Mouse (Mus musculus) heart, adult 2 months (tissue): ENCODE data around the gene Rtl1. TPM values are rescaled to one million over a fixed set of nuclear protein-coding genes. Genes with fewer than 3 reads are reported as not detected.

ENCODE experiments used
- DNase-seq, 2 experiments: peaks; one replicate each; pipeline ENCODE4 v3.0.0; 2021
- H3K27ac ChIP-seq: fragments of 200-600 bp; 2 replicates; pipeline ENCODE4 v1.8.1; 2022
- H3K27me3 ChIP-seq: fragments of 200-500 bp; 2 replicates; pipeline ENCODE4 v1.6.1; 2012; ENCODE audit warnings: mild to moderate bottlenecking, low read length, inconsistent platforms, mixed read lengths; ENCODE audit not compliant: control insufficient read depth, insufficient read depth
- H3K36me3 ChIP-seq: fragments of 200-500 bp; 2 replicates; pipeline ENCODE4 v1.6.1; 2012; ENCODE audit warnings: low read length, inconsistent platforms; ENCODE audit not compliant: control insufficient read depth, insufficient read depth
- H3K4me1 ChIP-seq: fragments of 200-500 bp; 2 replicates; pipeline ENCODE4 v1.6.1; 2011; ENCODE audit warnings: low read length; ENCODE audit not compliant: control insufficient read depth, insufficient read depth
- H3K4me3 ChIP-seq: fragments of 200-600 bp; 2 replicates; pipeline ENCODE4 v1.8.1; 2022
- H3K79me2 ChIP-seq: fragments of 200-500 bp; replicated peaks from 2 replicates; pipeline ENCODE4 v1.6.1; 2012; ENCODE audit warnings: mild to moderate bottlenecking, inconsistent platforms, low read length, moderate library complexity, mixed read lengths; ENCODE audit not compliant: control insufficient read depth, insufficient read depth
- H3K9ac ChIP-seq: fragments of 200-500 bp; 2 replicates; pipeline ENCODE4 v1.6.1; 2012; ENCODE audit warnings: low read depth, mild to moderate bottlenecking, control low read depth, inconsistent platforms, low read length, mixed read lengths
- CTCF ChIP-seq: fragments of 200-600 bp; IDR thresholded peaks from 2 replicates; pipeline ENCODE4 v1.8.1; 2022; ENCODE audit warnings: antibody characterized with exemption, mild to moderate bottlenecking, moderate library complexity
- EP300 ChIP-seq: fragments of 200-500 bp; IDR thresholded peaks from 2 replicates; pipeline ENCODE4 v1.6.1; 2011; ENCODE audit warnings: low read depth, low read length, control low read depth; ENCODE audit not compliant: insufficient read depth
- POLR2A ChIP-seq: fragments of 200-500 bp; IDR thresholded peaks from 2 replicates; pipeline ENCODE4 v1.6.1; 2011; ENCODE audit warnings: mild to moderate bottlenecking, low read depth, low read length, control low read depth; ENCODE audit not compliant: insufficient read depth
- WGBS: fragments of 180-500 bp; shearing (Covaris S2); methylation state at CpG from one replicate; pipeline ENCODE4 v1.1.7; 2018; 5-methylcytosine and 5-hydroxymethylcytosine counted together
- intact Hi-C: fragments of 180-260 bp; cut with DNase I; formaldehyde crosslinking; loops from one replicate; pipeline ENCODE4 v1.15.1; 2025
- polyA plus RNA-seq: library from polyadenylated mRNA; depleted of rRNA; stranded (reverse); fragments of >200 nt; gene quantifications from 2 replicates; pipeline ENCODE4 v1.2.3, GENCODE M21; 2012
- total RNA-seq, 2 experiments: library from RNA; stranded (reverse); gene quantifications; 2 replicates each; pipeline ENCODE4 v1.2.3; 2021

The Rtl1 gene
- total and polyA plus RNA-seq, 3 experiments, result 0.02 TPM; not detected in 2

DNA sequence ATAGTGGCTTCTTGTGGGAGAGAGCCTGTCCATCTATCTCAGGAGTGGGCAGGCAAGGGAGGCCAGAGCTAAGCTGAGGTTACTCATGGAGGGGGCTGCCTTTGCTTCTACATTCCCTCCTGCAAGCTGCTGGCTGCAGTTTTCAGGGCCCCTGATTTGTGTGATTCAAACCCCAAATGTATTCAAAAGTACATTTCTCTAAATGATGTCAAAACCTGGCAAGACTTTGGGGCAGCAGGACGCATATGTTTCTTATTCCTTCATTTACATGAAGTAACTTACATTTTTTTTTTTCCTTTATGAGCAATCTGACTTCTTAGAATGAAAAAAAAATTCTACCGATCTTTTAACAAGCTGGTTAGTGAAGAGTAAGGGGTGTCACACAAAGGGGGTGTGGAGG lies 48.4 kb downstream of the Rtl1 start:
- no peaks in the 10 kb centered on the region for H3K79me2 ChIP-seq
- H3K4me1 ChIP-seq, result no peaks in the 10 kb centered on the region
- H3K36me3 ChIP-seq, result no peaks in the 10 kb centered on the region
- H3K27me3 ChIP-seq, result no peaks in the 10 kb centered on the region
- no peak overlapping the region for H3K4me3 ChIP-seq
- WGBS, result 74% methylated on average over 2 of the region's 2 CpGs
- DNase-seq, result no peak
- no peak for TF ChIP-seq POLR2A
- TF ChIP-seq CTCF, result no peak
- no peak for TF ChIP-seq EP300
- intact Hi-C loops, result no loop called here
- no peak overlapping the region for H3K9ac ChIP-seq
- no peak overlapping the region for H3K27ac ChIP-seq

- Histone ChIP-seq H3K27ac (no peak overlapping the region), H3K27me3 (no peaks in the 10 kb centered on the region), H3K36me3 (no peaks in the 10 kb centered on the region), H3K79me2 (no peaks in the 10 kb centered on the region), H3K9ac (no peak overlapping the region), H3K4me3 (no peak overlapping the region), H3K4me1 (no peaks in the 10 kb centered on the region)
- TF ChIP-seq EP300 (no peak), CTCF (no peak), POLR2A (no peak)
- WGBS, result 43% methylated on average over 2 of the region's 2 CpGs
- intact Hi-C loops, result no loop called here
- DNase-seq, result no peak
These were observed 53.0 kb downstream of the Rtl1 start for GRCm38 (mm10) chr12:109547085-109547484.

DNA sequence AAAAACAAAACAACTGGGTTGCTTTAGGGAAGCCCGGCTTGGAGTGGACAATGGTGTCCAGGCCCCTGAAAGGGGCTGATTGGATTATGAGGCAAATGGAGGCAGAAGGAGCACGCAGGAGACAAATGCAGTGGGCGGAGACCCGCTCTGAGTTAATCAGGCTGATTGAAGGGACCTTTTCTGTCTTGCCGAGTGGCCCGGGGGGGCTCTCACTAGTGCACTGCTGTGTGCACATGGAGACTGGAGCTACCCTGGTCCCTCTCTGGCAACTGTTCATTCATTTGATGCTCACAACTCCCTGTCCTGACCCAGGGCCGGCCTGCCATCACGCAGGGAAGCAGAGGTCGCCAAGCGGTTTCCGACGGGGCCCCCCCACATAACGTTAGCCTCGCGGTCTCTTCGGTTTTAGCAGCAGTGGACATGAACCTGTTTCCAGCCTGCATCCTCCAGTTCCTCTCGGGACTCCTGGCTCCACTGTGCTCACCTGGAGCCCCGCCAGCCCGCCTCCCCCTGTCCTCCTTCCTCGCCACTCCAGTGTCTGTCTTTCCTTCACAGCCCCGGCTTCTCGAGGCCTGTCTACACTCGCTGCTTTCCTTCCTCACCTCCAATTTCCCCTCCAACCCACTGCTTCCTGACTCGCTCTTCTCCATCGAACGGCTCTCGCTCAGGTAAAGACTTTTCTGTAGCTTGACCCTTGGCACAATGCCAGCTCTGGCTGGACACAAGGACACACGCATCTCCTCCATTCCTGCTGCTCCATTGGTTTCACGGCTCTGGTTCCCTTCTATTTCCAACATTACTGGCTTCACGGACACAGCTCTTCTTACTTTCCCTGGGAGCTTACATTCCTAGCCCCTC lies 54.0 kb downstream of the Rtl1 start:
- intact Hi-C loops, result no loop called here
- WGBS, result 66% methylated on average over 30 of the region's 30 CpGs
- DNase-seq, result no peak

GRCm38 (mm10) chr12:109543281-109543923 lies 56.7 kb downstream of the Rtl1 start:
- no peak overlapping the region for H3K9ac ChIP-seq
- no peak overlapping the region for H3K4me3 ChIP-seq
- H3K79me2 ChIP-seq, result no peaks in the 10 kb centered on the region
- TF ChIP-seq CTCF (no peak), POLR2A (no peak)
- intact Hi-C loops, result no loop called here
- no peak overlapping the region for H3K27ac ChIP-seq
- DNase-seq, result no peak
- no peaks in the 10 kb centered on the region for H3K27me3 ChIP-seq
- H3K36me3 ChIP-seq, result no peaks in the 10 kb centered on the region
- 77% methylated on average over 4 of the region's 4 CpGs for whole genome bisulfite sequencing
- no peaks in the 10 kb centered on the region for H3K4me1 ChIP-seq

More for the DNA sequence above, 54.0 kb downstream of the Rtl1 start:
- no peak overlapping the region for H3K9ac ChIP-seq
- no peaks in the 10 kb centered on the region for H3K79me2 ChIP-seq
- no peaks in the 10 kb centered on the region for H3K27me3 ChIP-seq
- no peaks in the 10 kb centered on the region for H3K36me3 ChIP-seq
- TF ChIP-seq EP300, result no peak
- TF ChIP-seq POLR2A, result no peak
- no peak for TF ChIP-seq CTCF
- H3K27ac ChIP-seq, result no peak overlapping the region
- H3K4me1 ChIP-seq, result no peaks in the 10 kb centered on the region
- H3K4me3 ChIP-seq, result no peak overlapping the region

GRCm38 (mm10) chr12:109542635-109543249 lies 57.4 kb downstream of the Rtl1 start:
- H3K79me2 ChIP-seq, result no peaks in the 10 kb centered on the region
- H3K4me3 ChIP-seq, result no peak overlapping the region
- TF ChIP-seq CTCF, result peak; percentile 46
- TF ChIP-seq POLR2A, result no peak
- H3K9ac ChIP-seq, result no peak overlapping the region
- H3K36me3 ChIP-seq, result no peaks in the 10 kb centered on the region
- intact Hi-C loops, result no loop called here
- H3K4me1 ChIP-seq, result no peaks in the 10 kb centered on the region
- H3K27me3 ChIP-seq, result no peaks in the 10 kb centered on the region
- WGBS, result 36% methylated on average over 17 of the region's 17 CpGs
- peak in 1 of 2 experiments; percentile 10 for DNase-seq
- H3K27ac ChIP-seq, result no peak overlapping the region

DNA sequence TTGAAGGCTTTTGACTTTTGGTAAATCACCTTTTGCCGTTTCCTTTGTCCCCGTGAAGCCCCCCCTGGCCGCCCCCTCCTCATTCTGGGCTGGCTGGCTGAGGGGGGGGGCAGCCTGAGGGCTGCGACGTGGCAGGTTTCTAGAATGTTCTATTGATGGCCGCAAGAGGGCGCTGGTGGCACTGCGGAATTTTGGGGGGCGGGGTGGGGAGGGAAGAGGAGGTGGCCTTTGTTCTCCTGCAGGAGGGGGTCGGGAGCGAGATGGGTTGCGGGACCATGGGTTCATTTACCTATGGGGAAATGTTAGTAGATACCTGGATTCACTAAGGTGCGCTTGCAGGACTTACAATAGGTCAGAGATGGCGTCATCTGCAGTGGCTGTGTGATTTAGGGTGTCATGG lies 58.1 kb downstream of the Rtl1 start:
- peak; percentile 46 for TF ChIP-seq CTCF
- TF ChIP-seq EP300, result no peak

More for the DNA sequence above, 58.1 kb downstream of the Rtl1 start:
- no peak overlapping the region for H3K4me3 ChIP-seq
- H3K4me1 ChIP-seq, result no peaks in the 10 kb centered on the region
- no peaks in the 10 kb centered on the region for H3K36me3 ChIP-seq
- no peak for DNase-seq
- no peaks in the 10 kb centered on the region for H3K27me3 ChIP-seq
- H3K9ac ChIP-seq, result no peak overlapping the region
- H3K27ac ChIP-seq, result no peak overlapping the region
- WGBS, result 38% methylated on average over 14 of the region's 14 CpGs
- intact Hi-C loops, result no loop called here
- no peaks in the 10 kb centered on the region for H3K79me2 ChIP-seq
